Mouse (Mus musculus): Measurements from ENCODE around the gene Abcc9.
"Not testable (repeated sequence)": the region's sequence is repeated elsewhere in the genome, so short reads cannot be mapped to it uniquely, and the experiment has no call there.

Gene Abcc9

GRCm38 (mm10) chr6:142706688-142707087 lies 4.6 kb upstream of the Abcc9 start:
- no peak for DNase-seq (ENCODE audit: low read depth, low spot score)

- DNase-seq (ENCODE audit: low read depth, low spot score) = no peak
Measured at GRCm38 (mm10) chr6:142703441-142703930, 1.4 kb upstream of the Abcc9 start.

GRCm38 (mm10) chr6:142701161-142701560 lies 954 bp downstream of the Abcc9 start:
- no peak for DNase-seq (ENCODE audit: low read depth, low spot score)

GRCm38 (mm10) chr6:142700753-142701152 lies 1.4 kb downstream of the Abcc9 start:
- no peak for DNase-seq (ENCODE audit: low read depth, low spot score)

- DNase-seq (ENCODE audit: low read depth, low spot score) = no peak
Measured at GRCm38 (mm10) chr6:142692085-142692484, 10.0 kb downstream of the Abcc9 start.

GRCm38 (mm10) chr6:142689673-142690072 lies 12.4 kb downstream of the Abcc9 start:
- no peak for DNase-seq (ENCODE audit: low read depth, low spot score)

GRCm38 (mm10) chr6:142682985-142683691 lies 19.0 kb downstream of the Abcc9 start:
- no peak for DNase-seq (ENCODE audit: low read depth, low spot score)

- DNase-seq (ENCODE audit: low read depth, low spot score) = no peak
Measured at GRCm38 (mm10) chr6:142670021-142670420, 32.1 kb downstream of the Abcc9 start.

GRCm38 (mm10) chr6:142669343-142669742 lies 32.8 kb downstream of the Abcc9 start:
- DNase-seq (ENCODE audit: low read depth, low spot score) = no peak

- DNase-seq (ENCODE audit: low read depth, low spot score) = no peak
Measured at GRCm38 (mm10) chr6:142668831-142669230, 33.3 kb downstream of the Abcc9 start.

GRCm38 (mm10) chr6:142668419-142668766 lies 33.7 kb downstream of the Abcc9 start:
- DNase-seq (ENCODE audit: low read depth, low spot score) = no peak

- no peak for DNase-seq (ENCODE audit: low read depth, low spot score)
Measured at GRCm38 (mm10) chr6:142667701-142668418, 34.3 kb downstream of the Abcc9 start.

- not testable (repeated sequence) for DNase-seq (ENCODE audit: low read depth, low spot score)
Measured at GRCm38 (mm10) chr6:142662056-142662455, 40.1 kb downstream of the Abcc9 start.

GRCm38 (mm10) chr6:142659038-142659437 lies 43.1 kb downstream of the Abcc9 start:
- no peak for DNase-seq (ENCODE audit: low read depth, low spot score)

GRCm38 (mm10) chr6:142654561-142654960 lies 47.6 kb downstream of the Abcc9 start:
- DNase-seq (ENCODE audit: low read depth, low spot score) = no peak

- no peak for DNase-seq (ENCODE audit: low read depth, low spot score)
Measured at GRCm38 (mm10) chr6:142652175-142652574, 49.9 kb downstream of the Abcc9 start.

GRCm38 (mm10) chr6:142649331-142649730 lies 52.8 kb downstream of the Abcc9 start:
- DNase-seq (ENCODE audit: low read depth, low spot score) = no peak

- no peak for DNase-seq (ENCODE audit: low read depth, low spot score)
Measured at GRCm38 (mm10) chr6:142645474-142645873, 56.6 kb downstream of the Abcc9 start.

- no peak for DNase-seq (ENCODE audit: low read depth, low spot score)
Measured at GRCm38 (mm10) chr6:142639301-142639700, 62.8 kb downstream of the Abcc9 start.

GRCm38 (mm10) chr6:142635654-142636053 lies 66.5 kb downstream of the Abcc9 start:
- no peak for DNase-seq (ENCODE audit: low read depth, low spot score)

- no peak for DNase-seq (ENCODE audit: low read depth, low spot score)
Measured at GRCm38 (mm10) chr6:142635185-142635583, 66.9 kb downstream of the Abcc9 start.

- DNase-seq (ENCODE audit: low read depth, low spot score) = no peak
Measured at GRCm38 (mm10) chr6:142634530-142635184, 67.5 kb downstream of the Abcc9 start.

- DNase-seq (ENCODE audit: low read depth, low spot score) = no peak
Measured at GRCm38 (mm10) chr6:142623351-142623750, 78.8 kb downstream of the Abcc9 start.
